Mouse (Mus musculus): ENCODE data around the gene Ppp6r3.

Gene Ppp6r3

DNA sequence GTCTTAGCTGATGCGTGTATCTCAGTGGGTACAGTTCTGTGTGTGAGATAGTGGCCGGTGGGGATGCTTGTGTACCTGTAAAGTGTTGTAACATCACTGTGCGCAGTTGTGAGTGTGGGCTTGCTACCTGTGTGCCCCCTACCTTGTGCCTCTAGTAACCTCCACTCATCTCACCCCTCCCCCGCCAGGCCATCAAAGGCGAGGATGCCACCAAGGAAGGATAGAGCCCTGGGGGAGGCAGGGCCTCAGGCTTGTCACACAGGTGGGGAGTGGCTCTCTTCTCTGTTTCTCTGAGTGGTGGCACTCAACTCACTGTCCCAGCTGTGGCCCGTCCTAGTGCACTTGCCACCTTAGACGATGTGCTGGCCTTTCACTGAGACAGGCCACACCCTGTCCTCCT lies 144.5 kb downstream of the Ppp6r3 start:
- no peak for DNase-seq (ENCODE audit: low spot score)

DNA sequence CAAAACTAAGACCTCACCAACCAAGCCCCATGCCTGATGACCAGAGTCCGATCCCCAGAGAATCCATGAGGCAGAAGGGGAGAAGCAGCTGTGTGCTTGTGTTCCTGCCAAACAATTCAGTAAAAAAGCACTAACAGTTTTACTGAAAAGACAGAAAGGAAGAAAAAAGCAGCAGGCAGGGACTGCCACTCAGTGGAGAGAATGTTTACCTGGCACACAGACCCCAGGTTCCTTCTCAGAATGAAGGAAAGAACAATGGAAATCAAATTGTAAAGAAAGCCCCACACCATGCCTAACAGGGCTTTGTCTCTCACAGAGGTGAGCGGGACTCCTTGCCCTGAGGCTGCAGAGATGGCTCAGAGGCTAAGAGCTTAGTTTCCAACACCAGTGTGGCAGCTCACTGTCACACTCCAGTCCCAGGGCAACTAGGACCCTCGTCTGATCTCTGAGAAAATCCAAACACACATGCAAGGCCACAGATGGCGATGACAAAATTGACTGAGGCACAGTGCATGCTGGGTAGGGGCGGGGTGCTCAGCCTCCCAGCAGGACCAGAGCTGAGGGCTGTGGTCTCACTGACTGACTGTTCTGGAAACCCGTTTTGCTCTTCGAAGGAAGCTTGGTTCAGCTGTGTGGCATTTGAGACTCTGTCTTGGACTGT lies 146.3 kb downstream of the Ppp6r3 start:
- no peak for DNase-seq (ENCODE audit: low spot score)

DNA sequence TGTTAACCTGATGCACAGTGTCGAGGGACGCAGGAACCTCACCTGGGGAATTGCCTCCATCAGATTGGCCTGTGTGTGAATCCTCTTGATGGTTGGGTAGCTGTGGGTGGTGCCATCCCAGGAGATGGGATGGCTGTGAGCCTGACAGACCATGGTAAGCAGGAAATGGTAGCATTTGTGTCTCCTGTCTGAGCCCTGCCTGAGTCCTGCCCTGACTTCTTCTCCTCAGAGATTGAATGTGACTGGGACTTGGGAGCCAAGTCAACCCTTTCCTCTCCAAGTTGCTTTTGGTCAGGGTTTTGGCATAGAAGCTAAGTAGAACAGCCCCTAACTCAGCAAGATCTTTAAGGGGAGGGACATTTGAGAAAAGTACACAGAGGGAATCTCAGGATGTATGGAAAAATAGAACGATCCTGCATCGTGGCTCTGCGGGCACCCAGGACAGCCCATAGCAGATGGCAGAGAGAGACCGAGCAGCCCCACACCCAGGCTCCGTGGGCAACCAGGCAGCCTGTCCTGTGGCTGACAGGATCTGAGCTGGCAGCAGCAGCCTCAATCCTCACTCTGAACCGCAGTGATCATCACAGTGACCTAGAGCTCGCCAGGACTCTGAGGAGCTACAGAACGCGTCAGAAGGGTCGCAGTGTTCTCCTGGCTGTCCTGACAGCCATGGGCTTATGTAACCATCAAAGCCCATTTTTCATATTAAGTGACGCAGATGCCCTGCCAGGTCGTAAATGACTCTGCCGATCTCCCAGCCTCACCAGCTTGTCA lies 147.3 kb downstream of the Ppp6r3 start:
- DNase-seq (ENCODE audit: low spot score) = no peak

DNA sequence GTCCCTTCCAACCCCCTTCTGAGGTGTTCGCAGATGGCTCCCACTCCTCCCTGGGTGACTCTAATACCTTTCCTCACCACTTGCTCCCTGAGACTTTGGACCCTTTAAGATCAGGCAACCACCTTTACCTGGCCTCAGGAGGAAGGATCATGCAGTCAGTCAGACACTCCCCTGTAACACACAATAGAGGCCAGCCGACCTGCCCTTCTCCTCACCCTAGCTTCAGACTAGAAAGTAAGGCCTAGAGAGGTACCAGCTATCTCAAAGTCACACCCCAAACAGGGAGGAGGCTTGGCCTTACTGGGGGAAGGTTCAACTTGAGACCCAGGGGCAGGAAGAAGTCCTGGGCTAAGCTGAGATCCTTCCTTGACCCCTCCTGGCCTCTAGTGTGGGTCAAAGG lies 151.3 kb downstream of the Ppp6r3 start:
- no peak for DNase-seq (ENCODE audit: low spot score)

DNA sequence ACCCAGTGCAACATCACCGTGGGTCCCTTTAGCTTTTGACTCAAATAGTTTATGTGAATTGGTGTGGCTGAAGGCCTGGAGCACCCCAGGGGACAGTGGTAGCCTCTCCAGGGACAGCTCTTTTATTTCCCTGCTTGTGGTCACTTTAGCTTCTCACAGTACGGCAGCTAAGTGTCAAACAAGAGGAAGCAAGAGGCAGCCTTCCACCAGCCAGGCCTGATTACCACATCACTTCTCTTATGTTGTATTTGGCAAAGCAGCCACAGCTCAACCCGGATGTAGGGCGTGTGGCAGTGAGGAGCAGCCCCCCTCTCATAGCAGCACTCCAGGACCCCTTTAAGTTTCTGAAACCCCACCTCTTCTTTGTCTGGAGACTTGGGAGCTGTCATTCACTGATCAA lies 152.6 kb downstream of the Ppp6r3 start:
- no peak for DNase-seq (ENCODE audit: low spot score)

DNA sequence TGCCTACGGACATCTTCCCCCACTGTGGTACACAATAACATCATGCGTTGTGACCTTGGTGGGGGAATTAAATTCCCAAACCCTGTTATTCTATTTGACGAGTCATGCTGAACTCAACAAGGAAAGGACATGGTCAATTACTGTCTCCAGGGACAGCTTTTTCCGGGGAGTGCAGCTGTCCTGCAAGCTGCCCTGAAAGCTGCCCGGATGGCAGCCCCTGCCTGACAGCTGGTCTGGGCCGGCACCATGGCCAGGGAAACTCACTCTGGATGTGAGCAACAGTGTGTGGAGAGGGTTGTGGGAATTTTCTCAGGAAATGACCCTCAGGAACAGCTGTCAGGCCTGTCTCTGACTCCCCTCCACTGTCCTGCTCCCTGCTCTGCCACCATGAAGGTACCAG lies 153.1 kb downstream of the Ppp6r3 start:
- no peak for DNase-seq (ENCODE audit: low spot score)

DNA sequence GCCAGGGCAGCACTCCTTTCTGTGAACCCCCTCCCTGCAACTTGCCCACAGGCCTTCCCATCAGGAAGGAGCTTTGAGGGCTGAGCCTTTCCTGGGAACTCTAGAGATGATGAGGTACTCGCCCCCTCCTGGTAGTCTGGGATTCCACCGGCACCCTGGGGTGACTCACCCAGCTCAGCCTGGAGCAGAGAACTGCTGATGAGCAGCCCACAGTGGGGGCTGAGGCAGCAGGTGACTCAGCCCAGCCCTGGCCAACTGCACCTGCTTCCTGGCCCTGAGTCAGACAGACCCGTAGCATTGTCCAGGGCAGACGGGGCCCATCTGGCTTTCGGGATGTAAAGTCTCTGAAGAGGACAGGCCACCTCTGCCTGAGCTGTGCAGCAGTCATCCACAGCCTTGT lies 156.3 kb downstream of the Ppp6r3 start:
- DNase-seq (ENCODE audit: low spot score) = no peak

DNA sequence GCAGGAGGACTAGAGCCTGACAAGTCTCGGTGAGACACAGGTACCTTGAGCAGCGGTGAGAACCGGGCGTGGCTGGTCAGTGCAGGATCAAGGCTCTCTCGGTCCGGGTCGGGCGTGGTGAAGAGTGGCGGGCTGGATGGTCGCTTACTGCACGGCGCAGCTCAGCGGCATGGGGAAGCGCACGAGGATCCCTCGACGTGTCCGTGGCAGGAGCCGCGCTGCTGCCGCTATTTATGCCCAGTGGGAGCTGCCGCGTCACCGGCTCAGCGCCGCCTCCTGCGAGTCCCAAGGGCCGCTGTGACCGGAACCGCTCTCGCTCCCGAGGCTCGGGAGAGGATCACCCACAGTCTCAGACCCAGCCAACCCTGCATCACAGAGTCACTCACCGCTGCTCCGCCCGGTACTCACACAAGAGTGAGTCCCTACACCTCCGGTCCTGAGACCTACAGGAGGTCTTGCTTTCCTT lies 161.2 kb downstream of the Ppp6r3 start, which contains the start of gene Gal:
Gal (minus strand) TSS at position 277 of the 466 bp plus-strand sequence.
- DNase-seq (ENCODE audit: low spot score) = peak; percentile 30

DNA sequence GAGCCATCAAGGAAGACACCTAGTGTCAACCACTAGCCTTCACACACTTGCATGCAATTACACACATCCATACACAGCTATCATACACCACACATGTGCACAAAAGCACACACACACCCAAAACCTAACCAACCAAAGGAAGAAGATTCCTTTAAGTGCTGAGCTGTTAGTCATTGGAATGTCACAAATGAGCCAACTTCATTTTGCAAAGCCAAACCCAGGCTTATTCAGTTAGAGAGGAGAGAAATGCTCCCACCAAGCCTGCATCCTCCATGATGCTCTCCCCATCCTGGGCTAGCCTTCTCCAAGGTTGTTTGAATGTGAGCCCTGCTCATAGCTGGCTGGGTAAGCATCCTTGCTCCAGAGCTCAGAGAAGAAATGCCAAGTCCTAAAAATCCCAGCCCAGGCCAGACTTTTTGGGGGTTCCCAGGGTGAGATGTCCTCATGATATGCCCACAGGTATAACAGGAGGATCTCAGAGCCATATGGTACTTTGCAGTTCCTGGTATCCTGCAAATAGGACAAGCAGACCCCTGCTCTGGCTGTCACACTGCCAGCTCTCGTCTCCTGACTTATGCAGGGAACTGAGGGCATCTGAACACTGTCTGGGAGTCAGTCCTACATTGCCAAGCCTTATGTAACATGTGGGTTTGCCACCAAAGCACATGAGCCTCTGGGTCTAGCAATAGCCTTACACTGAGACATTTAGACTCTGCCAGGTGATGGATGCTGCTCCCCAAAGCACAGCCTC lies 169.8 kb downstream of the Ppp6r3 start:
- no peak for DNase-seq (ENCODE audit: low spot score)
